Mouse (Mus musculus) adrenal gland, adult 8-10 months (tissue): ENCODE measurements around the gene Homer2. TPM values are rescaled to one million over a fixed set of nuclear protein-coding genes. Genes with fewer than 3 reads are reported as not detected.

Experiments used
- DNase-seq: peaks from one replicate; pipeline ENCODE4 v3.0.0; 2022
- total RNA-seq, 4 experiments: library from RNA; stranded (reverse); gene quantifications; 2 replicates each; pipeline ENCODE4 v1.2.4; 2022

The Homer2 gene
- total RNA-seq, 4 experiments from 2014 or later, result 2.0 to 15.1 (median 7.6) TPM

DNA sequence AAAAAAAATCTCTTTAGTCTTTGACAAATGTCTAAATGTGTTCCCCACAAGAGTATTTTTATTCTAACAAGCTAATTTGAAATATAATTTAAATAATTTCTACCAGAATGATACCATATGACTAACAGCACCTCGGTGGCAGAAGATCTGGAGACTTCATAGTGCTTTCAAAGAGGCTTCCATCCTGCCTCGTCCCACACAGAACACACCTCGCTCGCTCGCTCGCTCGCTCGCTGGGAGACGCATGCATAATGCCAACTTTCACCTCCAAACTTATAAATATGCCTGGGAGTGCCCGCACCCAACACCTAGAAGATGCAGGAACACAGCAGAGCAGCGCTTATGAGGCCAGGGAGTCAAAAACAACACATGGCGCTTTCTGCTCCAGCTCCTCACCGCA is 9.0 kb downstream of the Homer2 start:
- no peak for DNase-seq

DNA sequence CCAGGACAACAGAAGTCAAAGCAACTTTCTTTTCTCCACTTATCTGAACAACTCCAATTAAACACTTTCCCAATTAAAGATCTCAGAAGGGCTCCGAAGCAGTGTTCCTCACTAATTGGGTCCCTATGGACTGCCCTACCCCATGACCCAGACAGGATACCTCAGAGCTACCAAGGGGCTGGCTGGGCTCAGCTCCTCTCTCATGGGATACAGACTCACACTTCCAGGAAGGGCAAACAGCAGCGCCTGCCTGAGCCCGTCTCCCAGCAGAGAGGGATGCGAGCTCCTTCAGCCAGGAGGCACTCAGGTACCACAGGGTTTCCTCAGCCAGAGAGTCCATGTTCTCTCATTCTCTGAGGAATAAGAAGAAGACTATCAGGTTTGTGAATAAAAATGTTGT is 9.4 kb downstream of the Homer2 start:
- DNase-seq, result no peak

DNA sequence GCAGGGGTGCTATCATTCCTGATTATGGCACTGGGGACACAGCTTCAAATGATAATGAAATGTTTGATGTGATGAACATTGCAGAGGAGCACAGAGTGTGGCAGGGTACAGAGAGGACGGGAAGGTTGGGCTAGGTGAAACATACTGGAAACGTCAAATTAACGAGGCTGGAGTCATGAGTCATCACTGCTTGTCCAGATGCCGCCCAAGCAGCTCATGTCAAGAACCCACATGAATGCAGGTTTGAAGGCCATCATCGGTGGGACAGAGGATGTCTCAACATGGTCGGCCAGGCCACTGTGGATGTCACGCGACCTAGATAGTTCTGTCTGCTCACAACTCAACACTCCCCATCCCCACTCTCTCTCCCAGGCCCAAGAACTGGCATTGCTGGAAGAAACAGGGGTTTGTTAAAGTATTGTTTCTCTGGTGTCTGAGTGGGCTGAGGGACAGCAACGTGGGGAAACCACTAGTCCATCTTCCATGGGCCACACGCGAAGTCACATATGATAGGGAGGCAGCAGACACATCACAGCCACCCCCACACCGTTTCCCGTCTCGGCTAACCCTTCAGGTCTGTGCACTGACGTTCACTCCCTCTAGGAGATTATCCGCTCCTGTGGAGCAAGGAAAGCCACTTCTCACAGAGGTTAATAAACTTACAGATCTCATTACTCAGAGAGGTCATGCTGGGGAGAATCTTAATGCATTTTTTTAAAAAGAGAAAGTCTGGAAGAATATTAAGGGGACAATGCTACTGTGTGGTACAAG is 11.4 kb downstream of the Homer2 start:
- DNase-seq, result no peak

DNA sequence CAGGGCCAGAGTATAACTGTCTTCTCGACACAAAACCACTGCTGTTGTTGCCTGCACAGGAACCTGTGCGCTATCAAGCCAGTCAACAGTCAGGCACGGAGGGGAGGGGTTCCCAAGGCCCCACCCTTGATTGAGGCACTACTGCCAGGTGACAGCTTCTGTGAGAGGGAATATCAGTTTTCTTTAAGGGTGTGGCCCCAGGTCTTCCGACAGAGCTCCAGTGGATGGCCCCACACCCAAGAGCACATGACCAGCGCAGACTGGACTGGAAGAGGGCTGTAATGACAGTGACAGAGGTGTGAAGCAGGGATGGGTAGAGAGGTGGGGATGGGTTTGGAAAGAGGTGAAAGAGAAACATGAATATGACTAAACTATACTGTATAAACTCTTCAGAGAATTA is 16.3 kb downstream of the Homer2 start:
- no peak for DNase-seq

DNA sequence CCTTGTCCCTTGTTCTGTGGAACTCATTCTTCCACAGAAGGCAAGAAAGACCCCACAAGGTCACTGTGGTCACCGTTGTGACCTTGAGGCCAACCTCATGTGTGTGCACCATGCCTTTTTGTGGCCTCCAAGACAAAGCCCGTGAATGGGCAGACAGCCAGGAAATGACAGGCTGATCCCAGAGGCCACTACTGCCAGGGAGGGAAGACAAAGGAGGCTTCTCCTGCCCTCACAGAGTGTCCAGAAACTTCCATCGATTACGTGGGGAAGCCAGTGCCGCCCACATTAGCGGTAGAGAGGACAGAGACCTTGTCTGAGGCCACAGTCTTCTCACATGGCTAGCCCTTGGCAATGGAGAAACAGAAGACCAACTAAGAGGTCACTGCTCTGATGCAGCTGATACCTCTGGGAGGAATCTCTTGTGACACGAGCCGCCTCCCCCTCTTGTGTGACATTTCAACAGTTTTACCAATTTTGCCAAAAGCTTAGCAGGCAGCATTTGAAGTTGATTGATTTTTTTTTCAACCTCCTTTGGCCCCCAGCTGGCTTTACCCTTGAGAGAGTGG is 18.1 kb downstream of the Homer2 start:
- DNase-seq, result no peak

DNA sequence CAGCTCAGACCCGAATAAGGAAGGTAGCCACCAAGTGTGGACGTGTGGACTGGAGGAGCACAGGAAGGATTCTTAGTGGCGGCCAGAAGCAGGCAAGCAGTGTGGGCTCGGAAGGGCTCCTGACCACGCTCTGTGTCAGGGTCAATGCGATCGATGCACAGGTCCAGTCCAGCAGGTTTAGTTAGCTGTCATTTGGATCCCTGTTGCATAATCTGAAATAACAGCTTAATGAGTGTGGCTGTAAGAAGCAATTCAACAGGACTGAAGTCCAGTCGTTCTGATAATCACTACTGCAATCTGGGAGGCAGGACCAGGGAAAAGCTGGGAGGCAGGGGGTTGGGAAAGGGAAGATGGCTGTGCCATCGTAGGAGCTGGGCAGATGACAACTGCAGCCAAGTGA is 18.9 kb downstream of the Homer2 start:
- DNase-seq, result no peak

DNA sequence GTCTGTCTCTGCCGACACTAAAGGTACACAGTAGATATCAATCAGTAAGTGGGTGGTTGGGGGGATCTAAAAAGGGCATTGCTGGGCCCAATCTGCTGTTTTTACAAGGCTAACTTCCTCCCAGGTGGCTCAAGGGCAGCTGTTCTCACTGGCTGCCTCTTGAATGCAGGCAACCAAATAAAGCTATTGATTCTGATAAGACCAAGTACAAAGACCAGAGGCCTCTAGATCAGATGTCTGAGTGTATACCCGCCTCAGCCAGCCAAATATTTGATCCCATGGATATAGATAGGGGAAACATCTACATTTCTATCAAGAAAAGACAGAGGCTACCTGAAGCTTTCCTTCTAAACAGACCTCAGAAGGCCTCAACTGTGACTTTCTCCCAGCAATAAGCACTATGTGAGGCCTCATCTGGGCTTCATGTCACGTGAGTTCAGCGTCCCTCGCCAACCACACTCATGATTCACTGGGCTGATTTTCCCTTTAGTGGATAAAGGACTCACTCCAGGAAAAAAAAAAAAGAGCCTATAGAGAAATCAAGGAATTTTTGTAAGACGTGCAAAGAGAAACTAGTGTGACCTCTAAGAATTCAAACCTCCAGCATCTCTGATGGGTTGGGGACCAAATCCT is 19.5 kb downstream of the Homer2 start:
- no peak for DNase-seq

DNA sequence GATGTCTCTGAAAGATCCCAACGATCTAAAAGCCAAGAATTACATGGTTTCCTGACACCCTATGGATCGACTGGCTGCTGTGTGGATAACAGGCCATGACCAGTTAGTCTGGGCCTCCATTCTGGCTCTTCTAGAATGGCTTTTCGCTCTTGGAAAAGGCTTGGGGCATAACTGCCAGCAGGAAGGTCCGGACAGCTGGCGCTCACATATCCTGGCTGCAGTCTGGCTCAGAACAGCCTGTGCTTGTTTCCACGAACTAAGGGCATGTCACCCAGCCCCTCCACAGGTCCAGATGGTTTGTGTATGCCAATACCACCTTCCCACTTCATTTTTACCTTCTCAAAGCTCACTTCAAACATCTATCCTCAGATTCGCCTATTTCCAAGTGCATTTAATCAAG is 22.0 kb downstream of the Homer2 start:
- no peak for DNase-seq

DNA sequence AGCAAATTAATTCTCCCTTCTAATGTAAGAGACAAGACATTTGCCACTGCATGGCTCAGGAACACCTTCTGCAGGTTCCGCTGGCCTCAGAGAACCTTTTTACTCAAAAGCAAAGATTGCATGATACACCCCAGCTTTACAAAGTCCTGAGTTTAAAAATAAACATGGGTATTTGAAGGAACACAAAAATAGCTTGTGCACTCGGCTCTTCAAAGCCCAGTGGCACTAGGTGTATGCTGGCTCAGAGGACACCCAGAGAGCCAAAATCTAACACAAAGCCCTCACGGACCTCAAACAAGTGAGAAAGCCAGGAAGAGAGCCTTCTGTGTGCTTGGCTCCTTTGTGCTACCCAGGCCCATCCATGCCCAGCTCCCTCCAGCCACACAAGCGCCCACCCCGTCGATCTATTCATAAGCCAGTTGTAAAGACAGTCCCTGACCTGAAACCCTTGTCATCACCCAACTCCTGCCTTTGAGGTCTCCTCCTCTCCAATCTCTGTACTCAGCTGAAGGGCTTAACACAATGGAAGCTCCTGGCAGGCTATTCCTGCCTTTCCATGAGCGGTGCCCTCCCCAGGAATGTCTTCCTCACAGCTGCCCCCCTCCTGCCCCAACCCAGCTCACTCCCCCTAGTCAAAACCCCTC is 23.4 kb downstream of the Homer2 start:
- DNase-seq, result no peak

DNA sequence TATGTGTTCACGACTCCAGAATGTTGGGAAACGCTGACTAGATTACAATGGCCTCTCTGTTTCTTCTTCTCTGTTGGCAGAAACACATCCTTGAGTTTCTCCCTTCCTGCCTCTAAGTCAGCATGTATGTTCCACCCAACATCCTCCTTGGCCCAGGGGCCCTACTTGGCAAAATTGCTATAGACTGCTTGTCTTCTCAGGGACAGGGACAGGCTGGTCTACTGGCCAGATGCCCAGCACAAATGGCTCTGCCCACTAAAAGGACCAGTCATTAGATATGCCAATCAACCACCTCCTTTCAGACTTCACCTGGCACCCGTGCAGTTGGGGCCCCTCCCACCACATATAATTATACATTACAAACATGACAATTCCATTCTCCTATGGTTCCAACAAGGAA is 25.9 kb downstream of the Homer2 start:
- DNase-seq, result no peak

DNA sequence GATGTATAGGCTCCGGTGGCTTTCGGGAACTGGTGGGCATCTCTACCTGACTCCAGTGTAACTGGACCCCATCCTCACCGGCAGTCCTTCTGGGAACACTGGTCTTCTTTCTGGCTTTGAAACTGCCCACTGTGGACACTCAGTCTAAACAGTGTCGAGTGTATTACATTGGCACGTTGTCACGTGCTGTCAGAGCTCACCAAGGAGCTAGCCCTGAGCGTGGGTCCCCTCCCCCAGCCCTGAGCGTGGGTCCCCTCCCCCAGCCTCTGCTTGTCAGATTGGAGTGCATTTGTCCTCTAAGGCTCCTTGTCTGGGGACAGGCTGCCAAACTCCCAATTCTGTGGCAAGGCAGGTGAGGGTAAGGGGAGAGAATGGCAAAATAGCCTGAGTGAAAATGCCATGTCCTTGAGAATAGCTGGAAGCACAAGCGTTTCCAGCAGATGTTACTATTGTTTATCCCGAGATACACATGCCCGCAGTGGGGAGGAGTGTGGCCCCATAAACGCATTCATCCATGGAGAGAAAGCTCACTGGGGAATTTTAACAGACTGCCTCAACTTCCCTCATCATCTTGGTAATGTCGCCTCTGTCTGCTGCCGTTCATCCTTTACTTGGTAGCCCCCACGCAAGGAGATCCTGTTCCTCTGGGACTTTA is 33.8 kb downstream of the Homer2 start:
- no peak for DNase-seq

DNA sequence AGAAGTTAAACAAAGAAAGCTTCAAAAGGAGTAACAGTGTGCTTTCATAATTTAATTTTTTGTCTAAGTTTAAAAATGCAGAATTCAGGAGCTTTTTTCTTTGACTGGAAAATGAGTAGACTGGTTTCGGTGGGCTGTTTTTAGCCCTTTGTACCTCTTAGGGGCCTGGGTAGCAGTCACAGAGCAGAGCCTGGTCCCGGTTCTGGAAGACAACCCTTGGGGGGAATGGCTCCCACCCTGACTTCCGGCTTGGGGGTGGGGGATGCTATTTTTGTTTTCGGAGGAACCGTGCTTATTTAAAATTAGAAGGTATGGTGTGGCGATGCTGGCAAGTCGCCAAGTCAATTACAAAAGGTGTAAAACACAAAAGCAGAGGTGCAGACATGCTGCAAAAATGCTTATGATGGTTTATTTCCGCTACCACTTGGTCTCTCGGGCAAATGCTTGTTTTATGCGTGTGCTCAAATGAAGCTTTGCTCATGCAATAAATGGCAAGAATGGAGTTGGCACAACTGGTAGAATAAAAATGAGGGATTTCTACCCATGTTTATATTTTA is 34.5 kb downstream of the Homer2 start:
- DNase-seq, result no peak

DNA sequence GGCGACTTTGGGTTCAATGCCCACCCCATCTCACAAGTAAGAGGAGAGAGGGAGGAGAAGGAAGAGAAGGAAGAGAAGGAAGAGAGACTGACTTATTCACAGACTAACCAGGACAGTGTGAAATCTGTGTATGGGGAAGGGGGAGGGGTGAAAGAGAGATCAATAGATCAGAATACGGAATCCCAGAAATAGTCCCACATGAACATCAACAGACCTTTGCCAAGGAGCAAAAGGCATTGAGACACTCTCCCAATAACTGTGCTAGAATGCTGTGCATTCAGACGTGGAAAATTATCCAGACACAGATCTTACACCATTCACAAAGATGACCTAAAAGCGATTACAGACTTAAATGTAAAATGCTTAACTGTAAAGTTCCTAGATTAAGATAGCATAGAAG is 40.2 kb downstream of the Homer2 start:
- no peak for DNase-seq

DNA sequence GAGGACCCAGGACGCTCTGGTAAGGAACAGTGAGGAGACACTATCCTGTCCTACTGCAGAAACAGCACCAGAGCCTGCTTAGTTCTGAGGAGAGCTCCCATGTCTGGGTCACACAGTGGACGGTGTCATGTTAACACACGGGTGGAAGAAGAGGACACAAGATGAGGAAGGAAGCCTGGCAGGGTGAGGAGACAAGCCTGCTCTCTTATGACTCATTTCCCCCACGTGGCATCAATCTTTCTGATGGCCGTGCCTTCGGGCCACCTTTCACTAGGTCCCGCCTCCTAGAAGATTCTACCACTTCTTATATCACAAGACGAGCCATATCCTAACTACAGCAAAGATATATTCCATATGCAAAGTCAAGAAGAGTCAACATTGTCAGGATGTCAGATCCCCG is 40.7 kb downstream of the Homer2 start:
- no peak for DNase-seq

DNA sequence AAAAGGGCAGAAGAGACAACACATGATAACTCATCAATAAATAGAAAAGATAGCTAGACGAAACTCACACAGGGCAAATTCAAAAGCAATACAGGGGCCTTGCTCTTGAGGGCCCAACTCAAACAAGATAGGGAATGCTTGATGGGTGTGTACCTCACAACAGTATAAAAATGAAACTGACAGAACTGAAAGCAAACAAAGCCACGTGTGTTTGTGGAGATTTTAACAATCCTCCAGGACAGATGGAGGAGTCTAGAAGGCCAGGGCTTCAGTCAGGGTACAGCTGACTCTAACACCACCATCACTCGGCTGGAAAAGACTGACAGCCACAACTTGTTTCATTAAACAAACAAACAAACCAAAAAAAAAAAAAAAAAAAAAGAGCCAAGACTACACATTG is 44.3 kb downstream of the Homer2 start:
- no peak for DNase-seq

DNA sequence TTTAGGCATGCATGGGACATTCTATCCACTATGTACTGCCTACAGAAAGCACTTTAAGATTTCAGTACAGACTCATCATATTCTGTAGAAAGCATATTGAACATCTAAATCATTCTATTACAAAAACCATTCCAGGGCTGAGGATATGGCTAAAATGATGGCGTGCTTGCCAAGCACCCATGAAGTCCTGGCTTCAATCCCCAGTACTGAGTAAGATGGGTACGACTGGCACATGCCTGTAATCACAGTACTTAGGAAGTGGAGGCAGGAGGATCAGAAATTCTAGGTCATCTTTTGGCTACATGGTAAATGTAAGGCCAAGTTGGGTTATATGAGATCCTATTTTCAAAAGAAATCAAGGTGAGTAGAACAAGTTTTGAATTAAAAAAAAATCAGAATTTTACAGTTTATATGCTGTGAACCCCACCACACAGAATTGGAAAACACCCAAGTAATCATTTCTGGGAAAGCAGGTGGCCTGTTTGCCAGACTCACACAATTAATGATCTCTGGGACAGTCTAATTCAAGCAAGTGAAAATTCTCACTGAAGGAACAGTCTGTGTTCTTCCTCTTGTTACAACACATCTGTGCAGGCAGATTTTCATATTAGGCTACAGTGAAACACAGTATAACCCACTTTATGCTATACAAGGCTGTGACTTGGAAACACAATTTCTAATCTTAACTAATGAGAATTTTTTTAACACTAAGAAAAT is 49.5 kb downstream of the Homer2 start:
- no peak for DNase-seq

DNA sequence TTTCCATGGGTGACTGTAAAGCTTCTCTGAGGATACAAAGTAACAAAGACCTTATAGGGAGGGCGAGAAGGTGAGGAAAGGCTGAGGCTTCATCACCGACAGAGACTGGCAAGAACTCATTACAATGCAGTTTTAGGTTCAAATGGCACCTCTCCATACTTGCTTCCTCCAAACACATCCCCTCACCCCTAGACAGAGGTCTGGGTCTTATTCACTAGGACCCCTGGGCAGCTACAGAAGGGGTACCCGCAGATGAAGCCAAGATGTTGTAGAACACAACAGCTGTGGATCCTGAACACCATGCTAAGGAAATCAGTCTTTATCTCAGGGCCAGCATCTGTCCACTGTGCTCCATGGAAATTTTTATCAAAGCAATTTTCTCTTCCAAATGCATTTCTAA is 50.3 kb downstream of the Homer2 start:
- DNase-seq, result no peak

DNA sequence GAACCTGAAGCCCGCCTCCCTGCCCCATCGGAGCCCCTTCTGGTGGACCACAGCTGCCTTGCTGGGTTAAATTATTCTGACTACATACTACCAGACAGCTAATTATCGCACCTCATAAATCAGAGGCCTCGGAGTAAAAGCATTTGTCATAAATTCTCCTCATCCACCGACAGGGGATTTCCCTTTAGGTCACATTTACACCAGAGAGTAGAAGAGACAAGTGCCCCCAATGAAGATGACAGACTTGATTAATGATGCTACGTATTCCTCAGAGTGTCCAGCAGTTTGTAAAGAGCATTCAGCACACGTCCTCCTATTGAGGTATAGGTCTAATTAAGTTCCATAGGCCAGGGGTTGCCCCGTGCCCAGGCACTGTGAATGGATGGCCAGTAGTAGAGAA is 50.7 kb downstream of the Homer2 start:
- no peak for DNase-seq

DNA sequence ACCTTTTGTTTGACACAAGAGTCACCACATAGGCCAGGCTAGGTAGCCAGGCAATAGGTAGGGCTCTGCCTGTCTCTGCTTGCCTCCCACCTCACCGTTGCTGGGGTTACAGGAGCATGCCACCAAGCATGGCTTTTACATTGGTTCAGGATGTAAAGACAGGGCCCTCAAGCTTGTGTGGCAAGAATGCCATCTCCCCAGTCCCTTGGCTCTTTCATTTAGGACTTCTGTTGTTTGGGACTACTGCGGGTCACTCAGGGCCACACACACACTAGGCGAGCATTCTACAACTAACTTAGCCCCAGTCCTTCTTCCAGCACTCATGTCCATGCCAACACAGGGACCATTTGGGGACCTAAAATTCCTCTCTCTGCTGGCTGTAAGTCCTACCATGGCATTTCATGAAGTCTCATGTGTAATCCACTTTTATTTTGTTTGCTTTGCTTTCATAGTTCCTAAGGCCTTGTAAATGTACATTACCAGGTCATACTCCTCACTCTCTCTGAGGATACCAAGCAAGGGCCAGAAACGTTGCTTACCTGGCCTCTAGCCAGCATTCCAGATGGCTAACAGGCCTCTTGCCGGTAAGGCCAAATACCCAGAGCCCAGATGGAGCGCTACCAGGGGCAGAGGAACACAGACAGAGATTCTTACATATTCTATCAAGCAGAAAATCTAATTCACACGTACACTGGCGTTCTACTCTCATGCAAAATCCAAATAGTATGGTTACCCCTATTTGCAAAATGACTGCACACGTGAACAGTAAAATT is 52.2 kb downstream of the Homer2 start:
- no peak for DNase-seq

DNA sequence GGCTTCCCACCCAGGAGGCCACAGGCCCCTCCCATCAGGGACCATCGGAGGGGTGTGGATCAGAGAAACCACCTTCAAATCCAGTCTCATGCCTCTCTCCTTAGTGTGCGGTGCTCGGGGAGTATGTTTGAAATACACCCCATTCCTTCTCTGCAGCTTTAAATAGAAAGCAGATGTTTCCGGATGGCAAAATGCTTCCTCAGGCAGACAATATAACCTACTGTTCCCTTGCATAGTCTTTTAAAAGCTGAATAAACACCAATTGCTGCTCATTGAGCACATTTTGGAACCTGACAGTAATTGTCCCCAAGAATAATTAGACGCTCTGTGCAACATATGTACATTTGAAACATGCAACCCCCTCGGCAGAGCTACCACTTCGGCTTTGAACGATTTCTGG is 53.3 kb downstream of the Homer2 start:
- no peak for DNase-seq

DNA sequence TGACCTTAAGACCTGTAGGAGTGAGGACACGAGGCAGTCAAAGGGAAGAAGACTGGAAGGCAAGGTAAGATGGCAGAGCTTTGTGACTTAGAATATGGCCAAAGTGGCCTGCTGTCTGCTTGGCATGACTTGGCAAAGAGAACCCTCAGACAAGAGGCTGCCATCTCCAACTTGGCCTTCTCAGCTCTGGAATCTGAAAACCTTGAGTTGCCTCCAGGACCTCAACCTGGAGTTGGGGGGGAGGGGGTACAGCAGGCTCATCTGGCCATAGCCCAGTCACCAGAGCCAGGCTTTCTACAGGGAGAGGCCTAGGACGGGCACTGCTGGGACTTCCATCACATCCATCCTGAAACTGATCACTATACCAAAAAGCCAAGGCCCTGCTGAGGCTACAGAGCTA is 55.0 kb downstream of the Homer2 start:
- no peak for DNase-seq
